Mouse (Mus musculus) embryo, embryonic 11 days (tissue): ENCODE measurements around the gene Fst.

Source experiments
- DNase-seq: peaks from one replicate; pipeline ENCODE4 v3.0.0-alpha.2; 2015

Fst gene

GRCm38 (mm10) chr13:114458886-114459700 is at the start of gene Fst:
Gene Fst (minus strand): TSS chr13:114458951.
- DNase-seq: peak; percentile 78

GRCm38 (mm10) chr13:114493826-114494225 is 35.1 kb upstream of the Fst start:
- no peak for DNase-seq

DNA sequence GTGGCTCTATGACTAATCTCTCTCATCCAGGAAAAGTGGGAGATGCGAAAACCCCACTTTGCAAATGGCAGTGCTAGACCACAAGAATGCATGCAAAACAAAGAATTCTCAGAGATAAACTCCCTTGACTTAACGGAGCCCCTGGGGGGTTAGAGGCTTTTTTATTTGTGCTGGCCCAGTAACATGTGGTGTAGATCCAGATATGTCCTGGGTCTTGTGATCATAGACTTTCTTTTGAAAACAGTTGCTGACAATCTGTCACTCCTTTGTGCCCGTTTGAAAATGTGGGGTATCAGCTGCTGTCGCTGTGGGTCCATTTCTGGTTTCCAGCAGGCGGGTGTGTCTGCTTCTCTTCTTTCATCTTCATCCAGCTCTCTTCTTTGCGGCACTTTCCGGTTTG is 29.4 kb upstream of the Fst start:
- DNase-seq: no peak

DNA sequence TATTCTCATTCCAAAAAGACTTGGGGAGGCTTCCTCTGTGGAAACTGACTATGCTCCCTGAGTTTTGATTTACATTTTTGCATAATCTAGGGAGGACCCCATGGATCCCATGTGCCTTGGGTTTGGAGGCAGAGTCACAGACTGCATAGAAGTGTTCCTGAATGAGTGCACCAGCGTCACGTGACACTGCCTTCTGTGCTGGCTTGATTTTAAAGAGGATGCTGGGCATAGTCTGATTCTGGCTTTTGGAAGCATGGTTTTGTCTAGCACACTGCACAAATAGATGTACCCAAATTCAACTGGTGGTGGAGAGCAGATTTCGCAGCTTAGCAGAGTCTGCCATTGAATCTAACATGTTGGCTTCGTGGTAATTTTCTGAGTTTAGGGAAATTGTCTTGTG is 19.6 kb upstream of the Fst start:
- DNase-seq: no peak

DNA sequence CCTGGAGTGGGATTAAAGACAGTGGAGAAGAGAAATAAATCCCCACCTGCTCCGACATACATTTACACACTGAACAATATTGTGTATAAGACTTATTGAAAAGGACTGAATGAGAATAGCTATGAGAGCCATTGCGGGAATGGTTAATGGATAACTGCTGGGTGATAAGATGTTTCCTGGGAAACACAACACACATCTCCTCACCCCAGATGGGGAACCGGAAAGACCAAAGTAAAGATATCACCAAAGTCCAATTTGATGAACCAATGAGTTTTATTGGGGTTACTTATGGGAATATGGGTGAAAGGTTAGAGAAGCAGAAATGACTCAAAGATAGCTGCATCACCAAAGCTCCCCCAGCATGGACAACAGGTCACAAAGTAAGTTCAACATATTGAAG is 11.2 kb upstream of the Fst start:
- no peak for DNase-seq

DNA sequence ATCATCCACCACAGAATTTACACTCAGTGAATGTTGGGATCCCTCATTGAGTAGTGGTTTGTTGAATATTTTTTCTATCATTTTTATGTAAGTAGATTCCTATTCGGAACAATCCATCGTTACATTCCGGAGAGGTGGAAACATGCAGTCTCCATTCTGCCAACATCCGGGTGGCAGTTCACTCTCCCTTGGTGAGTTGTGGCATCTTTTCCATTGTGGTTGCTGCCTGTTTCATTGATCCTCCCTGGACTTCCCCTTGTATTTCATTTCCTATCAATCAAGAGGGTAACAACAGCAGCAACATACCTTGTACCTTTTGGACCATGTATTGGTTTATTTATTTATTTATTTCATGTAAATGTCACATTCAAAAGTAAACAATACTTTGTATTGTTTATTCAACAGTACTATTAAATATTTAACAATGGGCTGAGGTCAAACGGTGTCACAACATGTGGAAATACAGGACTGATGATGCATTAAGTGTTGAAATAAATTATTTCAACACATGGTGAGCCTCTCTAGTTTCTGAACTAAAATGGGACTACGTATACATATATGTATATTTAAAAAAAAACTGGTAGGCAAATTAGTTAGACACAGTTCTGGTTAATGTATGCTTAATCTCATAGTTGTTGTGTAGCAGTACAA is 7.6 kb upstream of the Fst start:
- no peak for DNase-seq

DNA sequence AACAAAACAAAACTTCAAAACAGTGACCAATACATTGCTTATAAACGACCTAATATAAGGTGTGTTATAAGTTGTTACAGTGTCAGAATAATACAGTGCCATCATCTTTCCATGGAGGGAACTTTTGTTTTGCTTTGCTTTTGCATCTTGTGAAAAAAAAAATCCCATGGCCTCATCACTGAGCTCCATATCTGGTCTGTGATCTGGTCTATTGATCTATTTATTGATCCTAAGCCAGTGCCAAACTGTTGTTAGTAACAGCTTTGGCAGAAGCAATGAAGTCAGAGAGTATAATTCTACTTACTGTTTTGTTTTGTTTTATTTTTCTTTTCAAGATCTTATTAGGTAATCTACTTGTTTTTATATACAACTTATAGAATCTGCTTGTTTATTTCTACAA is 6.6 kb upstream of the Fst start:
- no peak for DNase-seq

GRCm38 (mm10) chr13:114464824-114465223 is 6.1 kb upstream of the Fst start:
- no peak for DNase-seq

DNA sequence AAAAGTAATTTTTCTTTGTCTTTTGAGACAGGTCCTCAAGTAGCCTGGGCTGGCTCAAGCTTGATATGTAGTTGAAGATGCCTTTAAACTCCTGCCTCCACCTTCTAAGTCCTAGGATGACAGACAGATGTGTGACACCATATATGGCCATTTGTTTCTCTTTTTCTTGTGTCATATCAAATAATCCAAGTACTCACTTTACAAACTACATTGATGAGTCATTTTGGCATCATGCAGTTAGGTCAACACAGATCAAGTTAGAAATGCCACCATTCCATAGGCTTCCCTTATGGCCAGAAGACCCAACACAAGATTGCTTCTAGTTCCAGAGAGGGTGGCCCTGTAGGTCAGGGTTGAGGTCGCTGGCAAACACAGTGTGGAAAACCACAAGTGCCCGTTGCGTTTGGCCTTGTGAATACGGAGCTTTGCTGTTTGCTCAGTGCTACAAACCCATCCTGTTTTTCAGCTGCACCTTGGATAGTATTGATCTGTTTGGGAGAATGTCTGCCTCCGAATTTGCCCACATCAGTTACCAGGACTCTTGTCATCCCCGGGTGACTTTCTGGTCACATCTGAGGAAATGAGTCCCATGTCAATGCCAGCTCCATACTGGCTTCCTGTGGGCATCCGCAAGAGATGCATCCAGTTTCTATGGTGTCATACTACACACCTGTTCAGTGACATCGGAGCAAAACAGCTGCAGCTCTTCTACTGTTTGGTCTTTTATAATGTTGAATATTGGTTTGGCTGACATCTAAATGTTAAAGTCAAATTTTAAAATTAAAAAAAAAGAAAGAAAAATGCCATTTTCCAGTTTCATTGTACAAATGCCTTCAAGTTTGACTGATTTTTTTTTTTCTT is 4.0 kb upstream of the Fst start:
- DNase-seq: no peak

GRCm38 (mm10) chr13:114460306-114460892 is 1.6 kb upstream of the Fst start:
- DNase-seq: peak; percentile 89

DNA sequence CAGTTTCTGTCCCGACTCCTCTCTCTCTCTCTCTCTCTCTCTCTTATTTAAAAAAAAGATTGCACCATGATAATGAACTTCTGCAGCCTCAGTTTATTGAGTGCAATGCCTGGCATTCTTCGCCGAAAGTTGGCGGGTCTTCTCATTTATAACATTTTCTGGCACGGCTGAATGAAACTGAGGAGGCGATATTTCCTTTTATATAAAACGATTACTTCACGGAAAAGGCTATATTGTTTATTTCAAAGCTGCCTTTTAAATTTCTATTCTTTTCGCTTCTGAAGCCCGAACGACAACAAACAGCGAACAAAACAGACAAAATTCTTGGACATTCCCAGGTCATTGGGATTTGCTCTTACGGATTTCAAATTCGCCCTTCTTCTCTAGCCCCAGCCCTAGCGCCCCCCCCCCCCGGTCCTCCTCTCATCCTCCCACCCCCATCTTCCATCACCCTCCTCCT is 980 bp upstream of the Fst start:
- no peak for DNase-seq

DNA sequence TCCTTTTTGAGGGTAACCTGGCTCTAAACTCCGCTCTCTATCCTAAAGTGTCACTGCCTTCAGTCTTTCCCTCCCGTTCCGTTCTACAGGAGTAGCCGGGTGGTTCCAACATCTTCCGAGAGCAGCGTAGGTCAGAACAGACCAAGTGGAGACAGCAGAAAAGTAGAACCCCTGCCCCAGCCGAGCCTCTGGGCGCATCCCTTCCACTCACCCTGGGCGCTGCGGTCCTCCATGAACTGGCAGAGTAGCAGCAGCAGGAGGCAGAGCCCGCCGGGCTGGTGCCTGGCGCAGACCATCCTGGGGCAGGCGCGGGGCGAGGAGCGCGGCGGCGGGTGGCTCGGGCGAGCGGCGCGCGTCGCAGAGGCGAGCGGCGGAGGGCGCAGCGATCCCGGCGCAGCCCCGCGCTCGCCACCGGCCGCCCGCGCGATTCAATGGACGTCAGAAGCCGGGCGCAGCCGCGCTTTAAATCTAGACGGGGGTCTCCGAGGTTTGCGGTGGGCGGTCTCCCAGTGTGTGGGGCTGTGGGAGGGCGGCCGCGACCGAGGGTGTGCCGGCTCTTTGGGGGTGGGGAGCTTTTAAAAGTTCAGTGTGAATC is 363 bp downstream of the Fst start:
- peak; percentile 84 for DNase-seq

DNA sequence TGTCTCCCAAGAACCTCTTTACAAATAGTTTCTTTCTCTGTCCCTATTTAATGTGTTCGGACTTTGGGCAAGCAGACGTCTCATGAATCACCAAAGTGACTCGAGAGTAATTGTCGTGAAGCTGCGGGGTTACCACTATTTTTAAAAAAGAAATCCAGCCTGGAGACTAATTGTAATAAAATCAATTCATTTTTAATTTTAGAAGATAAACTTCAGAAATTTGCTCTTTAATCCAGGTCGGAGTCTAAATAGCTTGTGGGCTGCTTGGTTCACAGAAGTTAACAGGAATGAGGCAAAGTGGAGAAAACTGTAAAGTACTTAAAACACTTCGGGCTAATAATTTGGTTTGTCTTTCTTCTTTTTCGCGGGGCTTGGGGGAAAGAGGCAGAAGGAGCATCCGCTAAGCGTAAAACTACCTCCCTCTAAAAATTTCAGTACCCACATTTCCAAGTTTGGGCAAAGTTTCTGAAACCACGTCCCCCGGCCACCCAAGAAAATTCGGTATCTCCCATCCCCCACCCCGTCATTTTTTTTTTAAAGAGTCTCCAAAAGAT is 1.1 kb downstream of the Fst start:
- no peak for DNase-seq

GRCm38 (mm10) chr13:114456766-114457566 is 1.8 kb downstream of the Fst start:
- DNase-seq: peak; percentile 50

DNA sequence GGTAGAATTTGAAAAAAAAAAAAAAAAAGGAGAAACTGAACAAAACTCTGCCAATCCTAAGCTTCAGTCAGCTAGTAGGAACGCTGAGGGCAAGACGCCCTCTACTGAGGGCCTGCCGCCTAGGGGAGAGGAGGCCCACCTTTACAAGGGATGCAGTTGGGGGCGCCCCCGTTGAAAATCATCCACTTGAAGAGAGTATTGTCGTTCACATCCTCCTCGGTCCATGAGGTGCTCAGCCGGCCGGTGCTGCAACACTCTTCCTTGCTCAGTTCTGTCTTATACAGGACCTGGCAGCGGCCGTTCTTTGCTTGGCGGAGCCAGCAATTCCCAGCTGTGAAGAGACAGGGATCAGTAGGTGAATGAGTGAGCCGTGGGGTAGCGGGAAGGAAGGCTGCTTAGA is 2.5 kb downstream of the Fst start:
- DNase-seq: peak; percentile 66

DNA sequence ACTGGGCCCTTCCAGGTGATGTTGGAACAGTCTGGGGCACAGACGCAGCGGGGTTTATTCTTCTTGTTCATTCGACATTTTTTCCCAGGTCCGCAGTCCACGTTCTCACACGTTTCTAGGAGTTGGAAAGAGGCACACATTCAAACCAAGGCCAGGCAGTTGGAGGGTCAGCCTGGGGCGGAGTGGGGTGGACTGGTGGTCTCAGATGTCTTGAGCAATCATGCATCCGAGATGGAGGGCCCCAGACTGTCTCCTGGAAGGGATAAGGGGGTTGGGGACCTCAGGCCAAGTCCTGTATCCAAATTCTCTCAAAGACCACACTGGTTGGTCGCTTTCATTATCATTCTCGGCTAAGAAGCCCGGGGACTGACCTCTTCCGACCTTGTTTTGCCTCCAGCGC is 3.0 kb downstream of the Fst start:
- DNase-seq: peak; percentile 2

DNA sequence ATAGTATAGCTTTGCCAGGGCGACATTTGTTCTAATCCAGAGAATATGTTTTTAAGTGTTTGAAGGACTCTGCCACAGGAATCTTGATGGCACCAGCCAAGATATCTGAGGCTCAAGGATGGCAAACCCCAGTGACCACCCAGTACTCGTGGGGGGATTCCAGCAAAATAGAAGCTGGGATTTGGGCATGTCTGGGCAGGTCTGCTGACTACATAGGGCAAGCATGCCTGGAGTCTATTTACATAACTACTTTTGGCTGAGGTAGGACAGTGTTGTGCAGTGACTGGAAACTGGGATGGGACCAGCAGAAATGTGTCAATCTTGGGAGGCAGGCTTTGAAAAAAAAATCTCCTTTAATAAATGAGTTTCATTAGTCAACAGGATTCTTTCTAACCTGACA is 11.5 kb downstream of the Fst start:
- no peak for DNase-seq

DNA sequence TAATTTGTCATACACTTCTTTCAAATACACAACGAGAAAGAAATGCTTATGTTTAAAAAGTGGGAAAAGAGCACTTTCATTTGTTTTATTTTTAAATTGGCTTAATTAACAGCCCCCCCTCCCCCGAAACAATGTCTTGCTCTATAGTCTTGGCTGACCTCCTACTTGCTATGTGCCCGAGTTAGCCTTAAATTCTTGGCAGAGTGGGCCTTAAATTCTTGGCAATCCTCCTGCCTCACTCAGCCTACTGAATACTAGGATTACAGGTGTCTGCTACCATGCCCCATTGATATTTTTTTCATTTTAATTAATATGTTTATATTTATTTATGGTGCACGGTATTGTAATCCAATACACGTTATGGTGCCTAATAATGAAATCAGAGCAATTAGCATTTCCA is 26.3 kb downstream of the Fst start:
- DNase-seq: no peak

GRCm38 (mm10) chr13:114425230-114425629 is 33.5 kb downstream of the Fst start:
- no peak for DNase-seq

DNA sequence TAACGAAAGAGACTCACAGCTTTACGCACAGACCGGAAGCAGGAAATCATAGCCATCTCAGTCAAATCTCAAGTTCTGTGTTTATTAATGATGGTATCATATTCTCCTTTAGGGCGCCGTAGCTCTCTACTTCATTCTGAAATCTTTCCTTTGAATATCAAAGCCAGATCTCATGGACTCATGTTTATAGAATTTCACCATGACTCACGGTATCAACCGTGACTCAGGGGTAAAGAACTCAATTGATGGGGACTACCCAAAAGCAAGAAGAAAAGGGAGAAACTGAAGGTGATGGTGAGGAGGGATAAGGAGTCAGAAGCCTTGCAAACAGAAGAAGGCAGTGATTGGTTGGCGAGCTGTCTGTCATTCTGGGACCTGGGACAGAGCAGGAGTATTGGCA is 38.5 kb downstream of the Fst start:
- no peak for DNase-seq

- no peak for DNase-seq
Measured at GRCm38 (mm10) chr13:114419364-114419763, 39.4 kb downstream of the Fst start.

- DNase-seq: no peak
Measured at GRCm38 (mm10) chr13:114412326-114412725, 46.4 kb downstream of the Fst start.
